Mouse (Mus musculus) 416B (cell line): ENCODE results near the gene Hvcn1.

Experiments
- DNase-seq: peaks from one replicate; pipeline ENCODE4 v3.0.0; 2011; ENCODE audit warnings: low read depth

The Hvcn1 gene

DNA sequence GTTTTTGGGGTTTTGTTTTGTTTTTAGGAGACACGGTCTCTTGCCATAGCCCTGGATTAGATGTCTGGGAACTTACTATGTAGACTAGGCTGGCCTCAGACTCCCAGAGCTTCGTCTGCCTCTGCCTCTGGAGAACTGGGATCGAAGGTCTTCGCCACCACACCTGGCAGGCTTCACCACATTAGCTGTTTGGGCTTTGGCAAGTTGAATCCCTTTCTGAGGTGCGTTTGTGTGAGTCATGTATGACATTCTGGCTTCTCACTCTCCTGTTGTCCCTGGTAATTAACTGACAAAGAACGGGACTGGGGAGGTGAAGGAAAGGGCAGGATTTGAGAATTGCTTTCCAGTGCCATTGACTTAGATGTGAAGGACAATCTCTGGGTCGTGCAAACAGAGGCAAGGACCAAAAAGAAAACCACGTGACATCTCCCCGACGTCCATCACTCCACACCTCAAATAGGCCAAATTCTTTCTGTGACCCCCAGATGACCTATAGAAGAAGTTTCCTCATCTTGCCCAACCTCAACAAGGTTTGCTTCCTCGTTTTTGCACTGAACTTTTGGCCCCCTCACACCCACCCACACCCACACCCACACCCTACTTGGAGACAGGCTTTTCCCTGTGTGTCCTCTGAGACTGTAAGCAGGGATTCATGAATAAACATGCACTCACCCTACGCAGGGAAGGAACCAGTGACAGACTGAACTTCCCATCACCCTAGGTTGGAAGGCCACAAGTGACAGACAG is 62.4 kb downstream of the Hvcn1 start:
- DNase-seq = no peak

- no peak for DNase-seq
Measured at GRCm38 (mm10) chr5:122272821-122273220, 66.2 kb downstream of the Hvcn1 start.

DNA sequence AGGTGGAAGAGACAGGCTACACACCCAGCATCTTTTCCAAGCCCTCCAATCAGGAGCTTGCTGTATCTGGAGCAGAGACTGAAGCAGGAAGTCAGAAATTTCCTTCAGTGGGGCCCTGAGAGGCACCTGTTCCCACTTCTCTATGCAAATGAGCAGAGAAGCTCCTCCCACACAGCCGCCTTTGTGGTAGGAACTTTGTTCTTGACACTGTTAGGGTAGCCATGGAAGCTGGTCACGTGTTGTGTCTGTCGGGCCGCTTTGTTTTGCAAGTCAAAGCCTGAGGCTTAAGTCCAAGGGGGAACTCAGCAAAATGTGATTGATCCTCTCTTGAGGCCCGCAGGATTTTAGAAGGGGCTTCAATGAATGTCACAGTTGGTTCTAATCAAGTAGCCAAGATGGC is 68.2 kb downstream of the Hvcn1 start:
- no peak for DNase-seq

DNA sequence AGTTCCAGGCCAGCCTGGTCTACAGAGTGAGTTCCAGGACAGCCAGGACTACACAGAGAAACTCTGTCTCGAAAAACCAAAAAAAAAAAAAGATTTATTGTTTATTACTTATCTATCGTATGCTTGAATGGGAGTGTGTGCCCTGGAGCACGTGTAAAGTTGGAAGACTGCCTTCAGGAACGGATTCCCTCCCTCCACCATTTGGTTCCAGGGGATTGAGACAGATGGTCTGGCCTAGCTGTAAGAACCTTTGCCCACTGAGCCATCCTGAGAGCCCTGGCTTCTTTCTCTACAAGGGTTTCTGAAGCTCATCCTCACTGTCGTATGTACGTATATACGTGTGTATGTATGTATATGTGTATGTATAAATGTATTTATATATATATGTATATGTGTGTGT is 72.3 kb downstream of the Hvcn1 start:
- no peak for DNase-seq

GRCm38 (mm10) chr5:122279799-122280421 is 73.3 kb downstream of the Hvcn1 start:
- DNase-seq = no peak

DNA sequence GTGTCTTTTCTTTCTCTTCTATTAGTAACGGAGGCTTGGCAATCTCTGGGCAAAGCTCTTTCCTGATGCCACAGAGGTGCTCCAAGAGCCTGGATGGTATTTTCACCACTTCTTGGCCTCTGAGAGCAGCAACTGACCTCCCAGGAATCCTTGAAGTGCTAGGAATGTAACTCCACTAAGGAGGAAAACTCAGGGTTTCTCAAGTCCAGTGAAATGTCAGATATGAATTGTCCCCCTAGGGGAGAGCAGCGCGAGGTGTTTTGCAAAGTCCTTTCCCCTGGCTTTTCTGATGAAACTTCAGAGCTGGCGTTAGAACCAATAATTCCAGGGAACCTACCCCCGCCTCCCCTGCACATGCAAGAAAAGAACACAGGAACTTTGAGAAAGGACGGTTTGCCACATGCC is 73.8 kb downstream of the Hvcn1 start:
- no peak for DNase-seq

GRCm38 (mm10) chr5:122280827-122281462 is 74.3 kb downstream of the Hvcn1 start:
- DNase-seq = peak; percentile 50

DNA sequence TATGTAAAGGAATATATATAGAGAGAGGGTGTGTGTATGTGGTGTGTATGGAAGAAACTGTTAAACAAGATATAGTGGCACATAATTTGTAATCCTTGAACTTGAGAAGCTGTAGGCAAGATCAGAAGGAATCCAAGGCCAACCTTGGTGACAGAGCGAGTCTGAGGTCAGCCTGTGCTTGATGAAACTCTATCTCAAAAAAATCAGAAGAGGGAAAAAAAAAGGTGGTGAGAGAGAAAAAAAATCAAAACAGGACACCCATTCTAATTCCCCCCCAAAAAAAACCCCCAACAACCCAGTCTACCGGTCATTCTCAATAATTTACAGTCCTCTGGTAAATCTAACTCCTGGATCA is 77.2 kb downstream of the Hvcn1 start:
- no peak for DNase-seq

DNA sequence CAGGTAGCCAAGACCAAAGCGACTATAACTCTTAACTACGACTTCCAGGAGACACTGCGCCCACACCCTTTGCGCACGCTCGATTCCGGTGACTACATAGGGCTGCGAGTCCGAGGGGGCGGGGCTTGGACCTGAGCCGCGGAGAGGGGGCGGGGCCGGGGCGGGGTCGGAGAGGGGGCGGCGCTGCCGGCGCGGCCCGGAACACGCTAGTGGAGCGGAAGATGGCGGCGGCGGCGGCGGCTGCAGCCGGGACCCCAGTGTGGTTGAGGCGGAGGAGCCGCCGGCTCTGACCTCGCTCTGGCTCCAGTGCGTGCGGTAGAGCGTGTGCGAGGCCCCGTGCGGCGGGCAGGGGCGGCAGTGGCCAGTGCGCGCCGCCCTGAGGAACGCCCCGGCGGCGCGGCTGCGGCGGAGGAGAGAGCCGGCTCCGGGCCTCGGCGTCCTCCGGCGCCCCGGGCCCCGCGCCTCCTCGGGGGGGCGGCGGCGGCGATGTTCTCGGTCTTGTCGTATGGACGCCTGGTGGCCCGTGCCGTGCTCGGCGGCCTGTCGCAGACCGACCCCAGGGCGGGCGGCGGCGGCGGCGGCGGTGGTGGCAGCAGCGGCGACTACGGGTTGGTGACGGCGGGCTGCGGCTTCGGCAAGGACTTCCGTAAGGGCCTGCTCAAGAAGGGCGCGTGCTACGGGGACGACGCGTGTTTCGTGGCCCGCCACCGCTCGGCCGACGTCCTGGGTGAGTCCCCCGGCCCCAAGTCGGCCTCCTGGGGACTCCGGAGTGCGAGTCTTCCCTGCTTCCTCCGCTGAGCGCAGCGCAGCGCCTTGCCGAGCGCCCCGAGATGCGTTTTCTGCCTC is 77.8 kb downstream of the Hvcn1 start, which contains the start of gene Pptc7:
TSS of gene Pptc7 (plus strand) at position 183 of the 846 bp plus-strand sequence.
- DNase-seq = peak; percentile 92

DNA sequence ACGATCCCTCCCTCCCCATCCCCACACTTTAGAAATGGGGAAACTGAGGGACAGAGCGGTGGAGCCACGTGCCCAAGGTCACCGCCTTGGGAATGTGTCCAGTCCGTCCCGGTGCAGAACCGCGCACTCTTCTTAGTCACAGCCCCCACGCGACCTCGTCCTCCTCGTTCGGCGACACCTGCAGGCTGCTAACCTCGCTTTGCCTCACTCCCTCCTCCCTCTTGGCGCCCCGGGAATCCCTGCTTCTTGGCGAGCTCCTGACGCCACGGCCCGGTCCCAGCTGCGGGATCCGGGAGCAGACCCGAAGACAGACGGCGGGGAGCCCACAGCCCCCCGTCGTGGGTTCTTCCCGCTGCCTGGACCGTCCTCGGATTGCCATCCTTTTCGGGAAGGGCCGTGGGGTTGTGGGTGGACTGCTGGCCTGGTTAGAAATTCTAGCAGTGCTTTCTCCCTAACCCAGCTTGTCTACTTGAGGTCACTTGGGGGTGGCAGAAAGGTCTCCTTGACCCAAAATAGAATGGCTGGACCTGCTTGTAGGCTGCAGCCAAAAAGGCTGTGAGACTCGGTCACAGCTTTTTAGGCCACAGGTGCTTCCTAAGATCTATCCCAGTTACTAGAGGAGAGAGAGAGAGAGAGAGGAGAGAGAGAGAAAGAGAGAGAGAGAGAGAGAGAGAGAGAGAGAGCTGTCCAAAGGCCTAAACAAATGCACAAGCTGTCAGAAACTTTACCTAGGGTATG is 78.6 kb downstream of the Hvcn1 start:
- DNase-seq = peak; percentile 47

DNA sequence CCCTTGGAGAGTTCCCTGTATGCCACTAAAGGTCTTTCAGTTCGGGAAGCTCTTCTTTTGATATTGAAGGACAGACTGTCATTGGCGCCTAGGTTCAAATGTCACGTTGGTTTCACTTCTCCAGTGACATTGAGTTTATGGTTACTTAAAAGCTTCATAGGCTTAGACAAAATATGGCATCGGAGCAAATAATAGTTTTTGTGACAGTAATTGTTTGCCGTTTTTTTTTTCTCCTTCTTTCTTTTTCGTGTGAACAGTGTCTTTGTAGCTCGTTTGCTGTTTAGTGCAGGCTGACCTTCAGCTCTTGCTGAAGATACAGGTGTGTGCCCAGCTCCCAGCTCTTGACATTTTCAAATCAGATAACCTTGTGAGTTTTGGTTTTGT is 79.2 kb downstream of the Hvcn1 start:
- no peak for DNase-seq

GRCm38 (mm10) chr5:122286191-122286590 is 79.6 kb downstream of the Hvcn1 start:
- DNase-seq = no peak

GRCm38 (mm10) chr5:122287026-122287425 is 80.4 kb downstream of the Hvcn1 start:
- DNase-seq = no peak

- DNase-seq = no peak
Measured at GRCm38 (mm10) chr5:122288147-122288811, 81.7 kb downstream of the Hvcn1 start.

GRCm38 (mm10) chr5:122291149-122291548 is 84.5 kb downstream of the Hvcn1 start:
- DNase-seq = no peak
